Mouse (Mus musculus) testis, postnatal 10 days (tissue): ENCODE results near the gene Smim11.
A peak's percentile ranks its signal among the peaks of the same experiment; 100 is the strongest.

Experiments
- DNase-seq: peaks from one replicate; pipeline ENCODE4 v3.0.0; 2021; ENCODE audit warnings: low spot score

The Smim11 gene

GRCm38 (mm10) chr16:92320361-92320760 is 19.3 kb downstream of the Smim11 start:
- DNase-seq: no peak

GRCm38 (mm10) chr16:92321341-92321740 is 20.3 kb downstream of the Smim11 start, which contains the start of gene Fam243:
TSS of gene Fam243 (minus strand) at chr16:92321441.
- DNase-seq: no peak

- no peak for DNase-seq
Observed at GRCm38 (mm10) chr16:92324309-92325061, 23.4 kb downstream of the Smim11 start.

DNA sequence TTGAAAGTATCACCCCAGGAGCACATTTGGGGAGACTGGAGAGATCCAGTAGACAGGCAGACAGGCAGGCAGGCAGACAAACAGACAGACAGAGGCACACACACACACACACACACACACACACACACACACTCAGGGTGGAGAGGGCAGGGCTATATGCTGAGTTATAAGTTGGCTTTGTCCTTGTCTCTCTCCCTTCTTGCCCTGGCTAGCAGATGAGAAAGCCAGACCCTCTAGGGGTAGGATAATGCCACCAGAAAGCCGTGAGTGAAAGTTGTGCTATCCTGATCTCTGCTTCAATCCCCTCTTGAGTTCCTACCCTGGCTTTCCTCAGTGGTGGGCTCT is 23.9 kb downstream of the Smim11 start:
- no peak for DNase-seq

DNA sequence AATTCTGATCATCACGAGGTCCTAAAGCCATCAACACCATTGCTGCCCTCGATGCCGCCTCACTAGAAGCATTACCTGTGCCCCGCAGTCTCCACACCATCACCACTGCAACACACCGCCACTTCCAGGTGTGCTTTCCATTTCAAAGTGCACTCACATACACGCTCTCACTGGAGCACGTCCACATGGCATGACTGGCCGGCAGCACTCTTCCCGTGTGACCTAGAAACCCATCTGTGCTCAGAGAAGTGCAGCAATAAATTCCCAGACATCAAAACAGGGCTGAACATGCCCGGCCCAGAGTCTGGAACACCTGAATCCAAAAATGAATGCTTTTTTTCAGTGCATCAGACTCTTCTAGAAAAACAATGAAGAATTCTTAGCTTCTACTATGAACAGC is 26.8 kb downstream of the Smim11 start:
- no peak for DNase-seq

DNA sequence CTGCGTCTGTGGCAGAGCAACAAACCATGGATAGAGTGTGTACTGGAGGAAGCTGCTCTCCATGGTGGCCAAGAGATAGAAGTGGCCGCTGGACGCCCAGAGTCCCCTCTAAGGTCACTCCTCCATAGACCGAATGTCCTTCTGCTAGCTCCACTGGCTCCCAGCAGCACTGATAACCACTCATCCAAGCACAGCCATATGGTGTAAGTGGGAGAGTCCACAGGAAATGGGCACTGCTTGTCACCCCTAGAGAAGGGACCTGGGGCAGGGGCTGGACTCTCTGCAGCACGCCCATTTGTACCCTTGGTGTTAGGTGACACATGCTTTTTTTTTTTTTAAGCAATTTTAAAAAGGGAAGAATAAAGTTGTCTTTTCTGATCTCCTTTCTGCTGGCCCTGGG is 29.9 kb downstream of the Smim11 start:
- DNase-seq: no peak

DNA sequence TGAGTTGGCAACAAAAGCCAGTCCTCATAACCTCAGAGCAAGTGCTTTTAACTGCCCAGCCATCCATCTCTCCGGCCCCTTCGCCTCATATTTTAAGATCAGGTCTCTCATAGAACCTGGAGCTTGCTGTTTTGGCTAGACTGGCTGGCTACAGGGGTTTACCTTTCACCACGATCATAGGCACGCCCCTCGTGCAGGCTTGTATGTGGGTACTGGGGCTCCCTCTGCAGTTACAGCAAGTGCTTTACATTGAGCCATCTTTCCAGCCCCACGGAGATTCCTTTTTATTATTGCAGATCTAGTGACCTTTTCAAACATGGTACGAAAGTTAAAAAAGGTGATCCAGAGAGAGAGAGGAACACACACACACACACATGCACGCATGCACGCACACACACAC is 33.5 kb downstream of the Smim11 start:
- DNase-seq: no peak

DNA sequence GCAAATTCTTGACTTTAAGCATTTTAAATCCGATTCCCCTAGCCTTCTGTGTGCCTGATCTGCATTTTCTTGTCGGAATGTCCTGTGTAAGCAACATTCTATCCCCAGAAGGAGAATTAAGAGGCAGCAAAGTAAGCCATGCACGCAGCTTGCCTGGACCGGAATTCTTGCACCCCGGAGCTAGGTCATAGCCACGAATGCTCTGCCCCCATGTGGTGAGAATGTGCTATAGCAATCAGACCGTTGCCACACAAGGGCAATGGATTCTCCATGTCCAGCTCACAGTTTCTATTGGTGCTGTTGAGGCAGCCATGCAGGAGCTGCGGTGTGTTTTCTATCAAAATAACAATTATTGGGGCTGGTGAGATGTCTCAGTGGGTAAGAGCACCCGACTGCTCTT is 35.2 kb downstream of the Smim11 start:
- peak; percentile 84 for DNase-seq

- peak; percentile 87 for DNase-seq
Observed at GRCm38 (mm10) chr16:92340612-92341511, 39.8 kb downstream of the Smim11 start.

GRCm38 (mm10) chr16:92345177-92345576 is 44.1 kb downstream of the Smim11 start:
- DNase-seq: peak; percentile 63

- DNase-seq: peak; percentile 93
Observed at GRCm38 (mm10) chr16:92346297-92346916, 45.3 kb downstream of the Smim11 start.

DNA sequence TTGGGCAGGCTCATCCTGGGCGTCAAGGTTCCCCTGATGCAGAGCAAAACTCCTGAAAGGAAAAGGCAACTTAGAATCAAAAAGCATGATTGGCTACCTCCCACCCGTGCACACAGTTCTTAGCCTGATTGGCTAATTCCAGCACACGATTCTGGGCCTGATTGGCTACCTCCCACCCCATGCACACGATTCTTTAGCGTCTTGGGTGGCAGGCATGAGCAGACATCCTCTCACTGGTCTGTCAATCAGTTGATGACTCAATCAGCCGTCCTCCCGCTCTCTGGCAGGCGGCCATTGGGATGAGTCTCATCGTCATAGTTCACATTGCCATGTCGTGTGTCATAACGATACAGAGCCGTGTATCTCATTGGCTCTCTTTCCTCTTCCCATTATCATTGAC is 47.9 kb downstream of the Smim11 start:
- DNase-seq: peak; percentile 76

DNA sequence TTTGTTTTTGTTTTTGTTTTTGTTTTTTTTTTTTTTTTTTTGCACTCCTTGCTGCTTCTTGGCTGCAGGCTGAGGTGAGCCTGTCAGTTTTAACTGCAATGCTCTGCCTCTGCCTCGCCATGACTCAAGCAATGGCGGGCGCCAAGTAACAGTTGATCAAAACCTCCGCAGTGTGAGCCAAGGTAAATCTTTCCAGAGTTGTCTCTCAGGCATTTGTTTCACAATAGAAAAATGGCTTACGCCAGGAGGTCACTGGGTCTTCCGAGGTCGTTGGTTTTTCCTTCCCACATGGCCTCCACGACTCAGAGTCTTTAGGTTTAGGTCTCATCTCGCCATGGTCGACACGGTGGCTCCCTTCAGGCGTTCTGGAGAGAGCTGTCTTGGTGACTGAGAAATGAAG is 52.2 kb downstream of the Smim11 start:
- no peak for DNase-seq

DNA sequence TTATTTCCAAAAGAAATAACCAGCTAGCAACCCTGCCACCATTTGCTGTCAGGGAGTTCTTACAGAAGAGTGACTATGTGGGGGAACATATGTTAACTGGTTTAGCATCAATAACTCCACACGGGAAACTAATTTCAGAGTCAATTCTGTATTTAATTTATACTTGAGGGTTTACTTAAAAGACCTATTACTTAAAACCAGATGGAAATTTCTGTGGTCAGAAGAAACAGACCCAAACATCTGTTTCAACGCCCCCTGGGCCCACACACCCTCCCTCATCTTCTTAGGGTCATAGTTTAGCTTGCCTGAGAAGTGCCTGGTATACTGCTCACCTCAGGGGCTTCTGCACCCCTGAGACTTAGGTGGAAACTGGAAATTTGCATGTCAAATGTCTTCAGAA is 52.8 kb downstream of the Smim11 start:
- DNase-seq: no peak

DNA sequence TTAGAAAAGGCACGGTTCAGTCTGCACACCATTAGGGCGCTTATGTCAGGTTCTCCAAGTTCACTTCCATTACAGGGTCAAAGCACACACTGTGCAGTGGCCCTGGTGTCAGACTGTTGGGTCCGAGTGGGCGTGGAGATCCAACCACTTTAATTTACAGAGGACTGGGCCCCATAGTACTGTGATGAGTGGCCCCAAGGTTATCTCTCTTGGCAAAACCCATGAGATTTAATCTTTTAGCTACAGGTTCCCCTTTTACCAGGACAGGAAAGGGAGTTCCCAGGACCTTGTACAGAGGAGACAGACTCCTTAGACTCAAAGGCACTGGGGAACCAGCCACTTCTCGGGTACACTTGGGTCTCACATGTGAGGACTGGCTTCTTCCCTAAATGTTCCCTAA is 54.3 kb downstream of the Smim11 start:
- DNase-seq: no peak

GRCm38 (mm10) chr16:92355982-92356381 is 54.9 kb downstream of the Smim11 start:
- DNase-seq: no peak

DNA sequence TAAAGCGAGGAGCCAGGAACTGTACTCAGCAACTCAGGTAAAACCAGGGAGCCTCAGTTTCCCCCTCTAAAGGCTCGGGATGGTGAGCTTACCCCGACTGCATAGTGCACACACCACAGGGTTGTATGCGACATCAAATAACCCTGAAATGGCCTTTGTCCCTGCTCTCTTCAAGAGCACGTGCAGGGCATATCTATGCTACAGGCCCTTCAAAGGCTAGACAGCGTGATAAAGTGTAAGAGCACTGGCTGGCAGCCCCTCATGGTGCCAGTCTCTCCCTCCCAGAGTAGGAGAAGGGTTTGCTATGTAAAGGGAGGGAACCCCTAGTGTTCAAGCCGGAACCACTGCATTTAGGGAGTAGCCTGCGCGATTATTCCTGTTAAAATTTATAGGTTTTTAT is 55.9 kb downstream of the Smim11 start:
- DNase-seq: no peak

DNA sequence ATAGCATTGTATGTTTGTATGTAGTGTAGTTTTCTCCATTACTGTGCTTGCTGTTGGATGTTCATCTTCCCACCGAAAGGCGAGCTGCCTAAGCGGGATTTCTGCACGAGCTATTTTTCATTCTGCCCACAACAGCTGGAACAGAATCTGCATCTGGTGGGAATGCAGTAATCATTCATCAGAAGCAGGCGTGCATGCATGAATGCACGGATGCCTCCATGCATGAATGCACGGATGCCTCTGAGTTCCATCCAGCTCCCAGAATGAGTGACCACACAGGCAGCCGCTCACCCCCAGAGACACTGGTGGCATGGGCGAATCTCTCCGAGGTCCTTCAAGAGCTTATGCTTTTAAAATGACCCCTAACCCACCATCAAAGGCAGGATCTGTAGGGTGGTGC is 56.5 kb downstream of the Smim11 start:
- DNase-seq: no peak

DNA sequence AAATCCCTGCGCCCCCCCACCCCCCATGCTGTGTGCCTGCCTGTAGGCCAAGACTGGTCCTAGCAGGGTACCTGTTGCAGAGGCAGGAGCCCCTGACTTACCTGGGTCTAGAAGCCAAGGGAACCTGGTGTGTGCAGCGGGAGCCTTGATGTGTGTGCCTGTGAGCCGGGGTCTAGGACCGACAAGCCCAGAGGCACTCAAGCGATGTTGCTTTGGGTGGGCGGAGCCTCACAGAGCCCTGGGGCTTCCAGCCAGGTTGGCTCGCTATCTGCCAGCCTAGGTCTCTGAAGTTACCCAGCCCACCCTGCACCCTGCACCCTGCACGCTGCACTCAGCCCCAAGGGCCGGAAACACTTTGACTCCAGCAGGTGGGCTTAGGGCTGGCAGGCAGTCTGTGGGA is 57.6 kb downstream of the Smim11 start:
- DNase-seq: no peak

DNA sequence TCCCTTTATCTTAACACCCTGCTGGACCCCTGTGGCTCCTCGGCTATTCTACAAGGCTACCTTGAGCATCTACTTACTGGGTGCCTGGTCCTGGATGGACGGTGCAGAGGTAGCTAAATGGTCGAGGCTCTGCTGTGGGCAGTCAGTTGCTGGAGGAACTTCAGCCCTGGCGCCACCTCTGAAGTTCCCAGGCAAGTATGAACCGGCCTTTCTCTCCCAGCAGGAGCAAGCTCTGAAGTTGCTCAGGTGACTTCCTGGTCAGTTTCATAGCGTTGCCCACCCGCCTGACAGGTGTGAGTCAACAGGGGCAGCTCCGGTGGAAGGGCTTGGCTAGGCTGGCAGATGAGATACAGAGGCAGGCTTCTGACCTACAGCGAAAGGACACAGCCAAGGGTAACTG is 58.1 kb downstream of the Smim11 start, which contains the start of gene Kcne1:
Gene Kcne1 (minus strand): TSS at position 240 of the 400 bp plus-strand sequence.
- no peak for DNase-seq

DNA sequence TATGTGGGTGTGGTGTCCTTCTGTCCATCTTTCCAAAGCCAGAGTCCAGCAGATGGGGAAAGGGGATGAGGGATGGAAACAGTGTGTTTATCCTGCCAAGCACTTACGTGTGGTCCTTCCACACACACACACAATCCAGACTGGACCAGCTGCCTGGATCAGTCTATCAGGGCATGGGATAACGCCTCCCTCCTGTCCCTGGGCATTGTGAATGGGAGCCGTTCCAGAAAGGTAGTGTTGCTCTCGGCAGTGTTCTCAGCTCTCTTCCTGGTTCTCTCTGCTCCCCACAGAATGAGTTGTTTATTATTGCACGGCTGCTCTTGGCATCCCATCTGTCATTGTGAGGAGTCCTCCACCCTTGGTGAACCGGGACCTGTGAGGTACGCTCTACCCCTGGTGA is 59.6 kb downstream of the Smim11 start:
- DNase-seq: no peak
